Mouse (Mus musculus) granulocyte monocyte progenitor cell, adult 5-6 weeks (primary cell): ENCODE measurements around the gene Ankzf1. TPM values are rescaled to one million over a fixed set of nuclear protein-coding genes. Genes with fewer than 3 reads are reported as not detected.

Experiments used
- ATAC-seq: replicated peaks from 2 replicates; pipeline ENCODE4 v1.8.0; 2016; ENCODE audit warnings: mild to moderate bottlenecking, moderate TSS enrichment, inconsistent platforms; ENCODE audit not compliant: poor library complexity, severe bottlenecking
- total RNA-seq, 2 experiments: library from RNA; stranded (forward) in 1 of 2; stranded (reverse) in 1 of 2; fragments of 200-712, 200-1000 nt in 1 of 2; fragments of >200 nt in 1 of 2; fragmentation: Nextera tagmentation in 1 of 2; gene quantifications; 2 replicates each; pipeline ENCODE4 v1.2.3; 2014 to 2017

Gene Ankzf1
- total RNA-seq (2014; fragmentation: Nextera tagmentation) (11.3 and 11.6 TPM in 2 replicates), total RNA-seq (2017) (20.0 and 20.9 TPM in 2 replicates)

DNA sequence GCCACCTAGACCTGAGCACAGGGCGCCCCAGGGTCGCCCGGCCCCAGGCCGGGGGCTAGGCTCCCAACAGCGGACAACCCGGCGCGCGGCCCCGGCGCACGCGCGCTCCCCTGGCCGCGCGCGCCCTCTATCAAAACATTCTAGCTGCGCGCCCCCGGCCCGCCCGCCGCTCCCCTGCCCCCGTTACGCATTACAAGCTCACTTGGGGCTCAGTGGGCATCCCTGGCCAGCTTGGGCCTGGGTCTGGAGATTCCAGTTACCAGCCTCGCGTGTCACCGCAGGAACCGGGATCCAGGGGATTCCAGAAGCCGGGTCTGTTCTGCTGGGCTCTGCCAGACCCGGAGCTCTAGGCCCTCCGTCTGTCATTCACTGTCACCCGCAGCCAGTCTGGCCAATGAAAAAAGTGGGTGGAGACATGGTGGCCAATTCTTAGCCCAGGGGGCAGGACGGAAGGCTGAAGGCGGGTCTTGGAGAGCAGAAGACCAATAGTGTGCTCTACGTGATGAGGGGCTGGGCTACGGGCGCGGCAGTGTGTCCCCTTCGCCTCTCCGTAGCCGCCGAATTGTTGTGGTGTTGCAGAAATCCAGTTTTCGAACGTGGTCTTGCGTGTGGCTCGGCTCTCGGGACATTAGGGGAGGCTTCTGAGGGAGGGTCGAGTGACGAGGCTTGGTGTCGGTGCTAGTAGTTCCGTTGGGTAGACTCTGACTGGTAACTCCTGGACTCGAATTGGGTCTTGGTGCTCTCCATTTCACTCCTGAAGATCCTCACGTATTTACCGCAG is at the start of gene Ankzf1, which contains the start of gene Atg9a:
Gene Ankzf1, plus strand, starts transcription at position 530 of the 781 bp plus-strand sequence.
Gene Atg9a, minus strand, starts transcription at position 575 of the 781 bp plus-strand sequence.
- ATAC-seq = peak; percentile 82

DNA sequence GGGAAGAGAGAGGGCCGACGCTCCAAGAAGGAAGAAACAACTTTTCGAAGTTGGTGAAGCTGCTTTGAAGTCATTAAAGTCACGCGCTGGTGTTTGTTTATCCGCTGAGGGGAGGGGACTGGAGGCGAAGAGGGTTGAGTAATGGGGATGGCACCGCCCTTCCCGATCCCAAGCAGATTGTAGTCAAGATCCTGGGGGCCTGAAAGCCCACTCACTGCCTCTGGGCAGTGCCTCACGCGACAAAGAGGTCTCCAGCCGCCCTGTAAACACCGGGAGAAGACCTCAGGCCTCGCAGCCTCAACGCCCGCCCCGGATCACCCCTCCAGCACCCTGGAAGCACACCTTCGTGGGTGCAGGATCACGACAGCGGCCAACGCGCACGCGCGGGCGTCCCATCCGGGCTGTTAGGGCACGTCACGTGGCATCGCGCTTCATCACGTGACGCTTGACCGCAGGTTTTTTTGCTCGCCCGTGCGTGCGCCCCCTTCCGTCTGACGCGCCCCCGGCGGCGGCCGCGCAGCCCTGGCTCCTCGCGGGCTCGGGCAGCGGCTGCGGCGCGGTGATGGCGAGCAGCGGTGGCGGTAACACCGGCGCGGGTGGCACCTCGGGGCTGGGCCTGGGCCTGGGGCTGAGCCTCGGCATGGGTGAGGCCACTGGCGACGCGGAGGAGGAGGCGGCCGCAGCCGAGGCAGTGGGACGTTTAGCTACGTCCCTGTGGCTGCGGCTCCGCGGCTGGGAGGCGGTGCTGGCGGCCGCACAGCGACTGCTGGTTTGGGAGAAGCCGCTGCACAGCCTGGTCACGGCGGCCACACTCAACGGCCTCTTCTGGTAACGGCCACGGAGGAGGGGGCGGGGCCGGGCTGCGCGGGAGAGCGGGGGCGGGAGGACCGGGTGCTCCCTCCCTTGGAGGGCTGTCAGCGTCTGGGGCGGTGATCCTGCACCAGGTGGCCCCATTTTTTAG is 49.4 kb upstream of the Ankzf1 start, which contains the start of the genes Cnppd1 and Retreg2:
Gene Cnppd1, minus strand, starts transcription at position 411 of the 961 bp plus-strand sequence.
Gene Retreg2, plus strand, starts transcription at position 478 of the 961 bp plus-strand sequence.
- peak; percentile 65 for ATAC-seq

DNA sequence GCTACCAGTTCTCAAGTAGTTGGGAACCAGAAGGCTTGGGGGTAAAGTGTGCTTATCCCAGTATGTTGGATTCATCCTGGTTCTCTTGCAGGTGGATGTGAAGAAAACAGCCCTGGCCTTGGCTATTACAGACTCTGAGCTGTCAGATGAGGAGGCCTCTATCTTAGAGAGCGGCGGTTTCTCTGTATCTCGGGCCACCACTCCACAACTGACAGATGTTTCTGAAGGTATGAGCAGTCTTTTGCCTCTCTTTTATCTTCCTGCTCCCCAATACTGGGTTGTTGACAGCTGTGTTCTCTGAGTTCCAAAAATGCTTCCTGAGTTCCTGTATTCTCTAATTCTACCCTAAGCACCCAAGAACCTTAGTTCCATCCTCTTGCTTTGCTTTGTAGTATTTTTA is 46.4 kb upstream of the Ankzf1 start:
- no peak for ATAC-seq

DNA sequence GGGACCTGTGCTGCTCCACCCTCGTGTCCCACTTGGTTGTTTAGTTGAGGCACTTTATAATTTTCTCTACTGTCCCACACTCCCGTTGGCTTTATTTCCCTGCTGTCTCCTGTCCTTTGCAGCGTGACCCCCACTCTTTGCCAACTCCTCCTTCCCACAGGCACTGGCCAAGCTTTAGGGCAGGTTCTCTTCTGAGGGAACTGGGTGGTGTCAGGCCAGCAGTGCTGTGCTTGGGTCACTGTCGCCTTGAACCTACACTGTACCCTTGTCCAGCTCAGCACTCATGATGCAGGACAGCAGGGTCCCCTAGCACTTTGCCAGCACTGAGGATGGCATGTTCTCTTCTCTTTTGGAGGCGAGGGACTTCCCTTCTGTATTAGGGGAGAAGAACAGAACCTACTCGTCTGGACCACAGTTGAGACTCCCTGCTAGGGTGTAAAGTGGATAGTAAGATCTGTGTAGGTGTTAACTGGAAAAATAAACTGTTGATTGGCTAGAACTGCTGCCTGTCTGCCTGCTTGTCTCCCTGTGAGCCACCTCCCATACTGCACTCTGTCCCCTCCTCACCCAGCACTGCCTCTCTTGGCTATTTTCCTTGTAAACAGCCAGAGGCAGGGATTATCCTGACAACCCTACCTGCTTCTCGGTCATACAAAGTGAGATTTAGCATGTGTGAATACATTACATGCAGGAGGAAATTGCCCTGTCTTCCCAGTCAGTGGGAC is 44.4 kb upstream of the Ankzf1 start:
- ATAC-seq = no peak

DNA sequence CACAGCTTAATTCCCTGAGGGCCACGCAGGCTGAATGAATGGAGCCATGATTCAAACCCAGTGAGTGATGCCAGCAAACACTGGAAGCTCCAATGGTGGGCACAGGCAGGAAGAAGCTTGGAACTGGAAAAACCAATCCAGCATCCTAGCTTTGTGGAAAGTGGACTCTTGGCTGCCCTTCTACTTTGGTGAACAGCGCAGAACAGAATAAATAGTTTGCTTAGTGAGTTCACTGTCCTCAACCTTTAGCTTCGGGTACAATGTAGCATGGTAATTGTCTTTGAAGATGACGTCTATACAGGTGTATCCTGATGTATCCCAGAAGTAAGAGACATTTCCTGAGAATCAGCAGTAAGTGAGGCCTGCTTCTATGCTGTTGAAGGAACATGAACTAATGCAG is 43.2 kb upstream of the Ankzf1 start:
- ATAC-seq = no peak

DNA sequence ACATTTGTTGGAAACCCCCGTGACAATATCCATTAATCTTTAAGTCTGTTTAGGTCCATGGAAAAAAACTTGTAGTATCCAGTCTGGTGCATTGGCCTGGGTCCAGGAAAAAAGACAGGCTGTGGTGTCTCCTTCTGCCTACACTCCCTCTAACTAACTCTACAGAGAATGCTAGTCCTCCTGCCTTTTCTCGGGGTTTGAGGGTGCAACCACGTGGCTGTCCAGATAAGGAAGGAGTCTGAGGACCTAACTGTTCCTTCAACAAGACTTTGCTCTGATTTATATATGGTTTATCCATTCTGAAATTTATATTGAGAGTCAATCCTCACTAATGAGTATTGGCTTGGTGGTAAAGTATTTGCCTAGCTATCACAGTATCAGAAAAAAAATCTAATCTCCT is 36.1 kb upstream of the Ankzf1 start:
- no peak for ATAC-seq

DNA sequence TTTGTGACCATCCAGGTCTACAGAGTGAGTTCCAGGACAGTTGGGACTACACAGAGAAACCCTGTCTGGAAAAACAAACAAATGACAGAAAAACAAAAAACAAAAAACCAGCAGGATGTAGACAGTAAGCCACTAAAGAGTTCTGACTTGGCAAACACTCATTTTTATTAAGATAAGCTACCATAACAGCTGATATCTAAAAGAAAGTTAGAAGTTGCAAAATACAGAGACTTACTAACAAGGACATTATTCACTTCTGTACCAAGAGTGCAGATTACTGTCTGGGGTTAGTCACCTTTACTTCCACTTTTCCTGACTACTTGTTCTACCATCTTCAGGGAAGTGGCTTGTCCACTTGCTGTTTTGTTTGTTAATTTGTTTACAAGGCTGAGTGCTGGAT is 33.0 kb upstream of the Ankzf1 start:
- no peak for ATAC-seq

DNA sequence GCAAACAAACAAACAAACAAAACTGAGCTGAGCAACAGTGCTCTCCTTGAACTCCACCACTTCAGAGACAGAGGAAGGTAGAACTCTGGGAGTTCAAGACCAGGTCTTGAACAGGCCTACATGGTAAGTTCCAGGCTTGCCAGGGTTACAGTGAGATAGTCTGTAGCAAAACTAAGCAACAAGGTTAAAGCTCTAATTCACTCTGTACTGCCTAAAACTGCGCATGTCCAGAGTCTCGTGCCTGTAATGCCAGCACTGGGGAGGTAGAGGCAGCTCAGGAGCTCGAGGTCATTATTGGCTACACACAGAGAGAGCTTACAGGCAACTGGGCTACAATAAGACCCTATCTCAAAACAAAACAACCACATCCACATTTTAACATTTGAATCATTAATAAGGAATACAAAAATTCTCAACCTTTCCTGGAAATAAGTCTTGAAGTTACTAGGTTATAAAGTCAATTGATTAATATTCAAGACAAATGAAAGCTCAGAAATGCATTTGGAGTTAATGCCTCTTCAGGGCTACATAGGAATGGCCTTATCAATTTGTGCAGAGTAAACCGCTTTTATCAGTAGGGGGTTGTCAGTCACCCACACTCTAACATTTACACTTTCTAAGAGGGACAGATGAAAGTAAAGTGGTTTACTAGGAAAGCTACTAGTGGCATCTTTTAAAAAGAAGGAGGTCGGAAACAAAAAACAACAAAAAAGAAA is 32.3 kb upstream of the Ankzf1 start:
- ATAC-seq = no peak

DNA sequence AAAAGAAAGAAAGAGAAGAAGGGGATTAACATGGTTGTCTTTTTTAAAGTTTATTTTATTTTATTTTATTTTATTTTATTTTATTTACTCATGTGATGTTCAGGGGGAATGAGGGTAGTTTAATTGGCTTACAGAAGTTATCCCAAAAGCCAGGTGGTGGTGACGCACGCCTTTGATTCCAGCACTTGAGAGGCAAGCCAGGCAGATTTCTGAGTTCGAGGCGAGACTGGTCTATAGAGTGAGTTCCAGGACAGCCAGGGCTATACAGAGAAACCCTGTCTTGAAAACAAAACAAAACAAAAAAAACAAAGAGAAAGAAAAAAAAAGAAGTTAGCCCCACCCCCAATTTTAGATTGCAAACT is 31.7 kb upstream of the Ankzf1 start:
- ATAC-seq = no peak

DNA sequence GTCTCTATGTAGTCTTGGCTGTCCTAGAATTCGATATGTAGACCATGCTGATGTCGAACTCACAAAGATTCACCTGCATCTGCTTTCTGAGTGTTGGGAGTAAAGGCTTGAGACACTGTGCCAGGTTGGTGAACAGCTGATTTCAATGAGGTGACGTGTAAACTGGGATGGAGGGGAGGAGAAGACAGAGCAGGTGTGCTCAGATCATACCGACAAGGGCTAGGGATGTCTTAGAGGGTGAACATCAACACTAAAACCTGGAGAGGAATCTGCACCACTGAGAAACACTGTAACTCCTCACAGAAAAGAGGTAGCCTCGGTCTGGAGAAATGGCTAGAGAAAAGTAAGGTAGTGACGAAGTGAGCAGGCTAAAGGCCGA is 23.9 kb upstream of the Ankzf1 start:
- ATAC-seq = no peak

DNA sequence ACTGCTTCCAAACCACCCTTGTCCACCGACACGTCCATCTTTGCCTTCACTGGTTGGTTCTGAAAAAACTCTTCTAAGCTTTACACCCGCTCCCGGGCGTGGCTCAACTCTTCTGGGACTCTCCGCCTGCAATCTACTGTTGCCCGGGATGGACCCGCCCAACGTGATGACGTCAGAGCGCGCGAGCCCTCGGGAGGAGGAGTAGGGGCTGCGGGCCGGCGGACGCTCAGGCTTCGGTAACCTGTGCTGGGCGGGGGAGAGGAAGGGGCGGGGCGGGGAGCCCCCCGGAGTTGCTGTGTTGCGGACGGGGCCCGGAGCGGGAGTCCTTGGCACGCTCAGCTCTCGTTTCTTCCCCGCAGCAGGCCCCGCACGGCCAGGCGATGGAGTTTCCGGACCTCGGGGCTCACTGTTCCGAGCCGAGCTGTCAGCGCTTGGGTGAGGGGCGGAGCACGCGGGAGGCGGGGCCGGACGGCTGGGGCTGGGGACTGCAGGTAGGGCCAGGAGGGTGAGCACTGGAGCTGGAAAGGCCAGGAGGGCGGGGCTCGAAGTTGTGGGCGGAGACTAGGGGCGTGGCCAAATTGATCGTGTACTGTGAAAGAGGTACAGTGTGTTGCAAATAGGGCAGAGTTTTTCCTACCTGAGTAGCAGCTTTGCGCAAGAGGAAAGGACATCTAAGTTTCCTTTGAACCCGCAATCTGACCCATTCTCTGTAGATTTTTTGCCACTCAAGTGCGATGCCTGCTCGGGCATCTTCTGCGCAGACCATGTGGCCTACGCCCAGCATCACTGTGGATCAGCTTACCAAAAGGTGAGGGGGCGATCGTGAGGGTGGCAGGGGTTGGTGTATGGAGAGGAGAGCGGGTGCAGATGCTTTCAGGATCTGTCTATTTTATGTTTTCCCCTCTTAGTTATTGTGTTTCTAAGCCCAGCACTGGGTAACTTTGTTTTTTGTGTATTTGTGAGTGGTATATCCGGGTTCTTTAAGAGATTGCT is 23.2 kb upstream of the Ankzf1 start, which contains the start of gene Zfand2b:
Gene Zfand2b, plus strand, starts transcription at position 175 of the 993 bp plus-strand sequence.
- peak; percentile 89 for ATAC-seq

DNA sequence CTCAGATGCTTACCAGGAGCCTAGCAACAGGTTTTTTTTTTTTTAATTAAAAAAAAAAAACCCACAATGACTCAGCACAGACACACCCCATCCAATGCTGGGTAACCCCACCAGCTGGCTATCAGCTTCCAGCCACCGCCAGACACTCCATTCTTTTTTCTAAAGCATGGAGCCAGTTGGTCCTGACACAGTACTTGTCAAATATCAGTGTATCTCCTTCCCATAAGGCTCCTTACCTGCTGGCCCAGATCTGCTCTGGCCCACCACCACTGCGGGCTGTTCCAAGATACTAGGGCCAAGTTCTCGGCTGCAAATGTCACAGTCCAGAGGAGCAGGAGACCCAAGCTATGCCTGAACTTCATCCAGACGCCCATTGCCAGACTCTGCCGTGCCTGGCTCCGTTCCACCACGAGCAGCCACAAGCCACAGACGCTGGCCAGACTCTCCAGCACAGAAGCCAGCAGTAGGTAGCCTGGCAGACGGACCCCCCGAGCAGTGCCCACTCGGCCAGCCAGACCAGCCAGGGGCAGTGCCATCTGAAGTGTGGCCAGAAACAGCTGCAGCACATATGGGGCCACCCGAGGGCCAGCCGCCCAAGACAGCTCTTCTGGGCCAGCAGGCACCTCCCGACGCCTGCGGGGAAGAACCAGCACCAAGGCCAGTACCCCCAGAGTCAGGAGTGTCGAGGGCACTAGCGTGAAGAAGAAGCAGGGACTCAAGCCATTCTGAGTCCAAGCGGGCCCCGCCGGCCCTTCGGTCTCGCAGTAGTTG is 12.4 kb upstream of the Ankzf1 start:
- peak; percentile 67 for ATAC-seq

DNA sequence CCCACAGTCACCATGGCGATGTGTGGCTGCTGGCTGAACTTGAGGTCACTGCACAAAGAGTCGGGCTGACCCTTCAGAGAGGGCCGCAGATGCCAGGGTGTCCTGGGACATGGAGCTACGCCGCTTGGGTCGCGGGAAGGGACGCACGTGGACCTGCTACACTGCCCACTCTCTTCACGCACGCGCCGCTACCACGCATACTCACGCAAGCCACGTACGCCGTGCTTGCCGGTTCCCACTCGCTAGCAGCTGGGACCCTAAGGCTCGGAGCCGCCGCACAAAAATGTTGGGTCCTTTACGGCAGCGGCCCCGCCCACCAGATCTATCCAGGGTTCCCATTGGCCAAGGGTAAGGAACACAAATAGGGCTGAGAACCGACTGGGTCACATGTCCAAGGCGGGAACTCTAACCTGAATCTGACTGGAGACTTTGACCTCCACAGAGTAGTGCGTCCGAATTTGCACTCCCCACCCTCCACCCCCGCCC is 11.8 kb upstream of the Ankzf1 start, which contains the start of gene Abcb6:
Gene Abcb6, minus strand, starts transcription at position 288 of the 486 bp plus-strand sequence.
- peak; percentile 90 for ATAC-seq

DNA sequence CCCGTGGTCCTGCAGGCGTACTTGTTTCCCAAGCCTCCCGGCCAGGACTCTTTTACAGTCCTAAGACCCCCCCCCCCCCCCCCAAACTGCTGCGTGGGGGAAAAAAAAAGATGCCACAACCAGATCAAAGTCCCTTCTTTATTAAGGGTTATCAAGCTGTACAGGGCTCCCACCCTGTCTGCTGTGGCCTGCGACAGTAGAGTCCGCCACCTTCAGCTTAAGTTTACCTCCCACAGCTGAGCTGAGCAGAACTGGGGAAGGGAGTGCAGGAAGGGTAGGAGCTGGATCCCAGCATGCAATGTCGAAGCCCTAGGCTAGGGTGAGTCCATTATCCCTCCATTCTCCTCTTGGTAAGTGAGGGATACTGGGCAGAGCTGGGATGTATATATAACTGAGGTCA is 11.2 kb upstream of the Ankzf1 start:
- no peak for ATAC-seq

DNA sequence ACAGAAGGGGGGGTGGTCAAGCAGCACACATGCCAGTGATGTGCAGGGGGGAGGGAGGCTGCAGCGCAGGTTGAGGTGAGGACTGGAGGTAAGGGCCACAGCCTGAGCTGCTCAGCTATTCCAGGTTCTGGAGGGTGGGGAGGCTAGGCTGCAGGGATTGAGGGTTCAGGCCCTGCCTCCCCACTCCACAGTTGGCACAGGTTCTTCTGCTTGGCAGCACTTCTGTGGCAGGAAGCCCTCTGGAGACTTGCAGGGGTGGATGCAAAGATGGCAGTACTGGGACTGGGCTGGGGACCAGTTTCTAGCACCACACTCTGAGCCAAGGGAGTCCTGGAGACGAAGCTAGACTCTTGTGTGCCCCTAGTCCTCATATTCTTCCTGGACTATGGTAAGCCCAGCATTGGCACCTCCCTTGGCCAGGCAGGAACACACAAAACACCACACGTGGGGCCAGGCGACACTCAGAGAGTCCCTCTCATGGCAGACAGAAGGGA is 10.5 kb upstream of the Ankzf1 start:
- no peak for ATAC-seq

DNA sequence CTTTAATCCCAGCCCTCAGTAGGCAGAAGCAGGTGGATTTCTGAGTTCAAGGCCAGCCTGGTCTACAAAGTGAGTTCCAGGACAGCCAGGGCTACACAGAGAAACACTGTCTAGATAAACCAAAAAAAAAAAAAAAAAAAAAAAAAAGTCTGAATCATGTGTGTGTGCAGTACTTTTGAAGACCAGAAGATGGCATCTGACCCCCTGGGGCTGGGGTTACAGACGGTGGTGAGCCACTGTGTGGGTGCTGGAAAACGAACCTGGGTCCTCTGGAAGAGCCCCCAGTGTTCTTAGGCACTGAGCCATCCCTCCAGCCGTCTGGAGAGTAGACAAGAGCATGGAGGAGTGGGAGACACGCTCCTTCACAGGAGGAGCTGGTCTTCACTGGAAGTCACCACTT is 9.8 kb upstream of the Ankzf1 start:
- ATAC-seq = no peak

DNA sequence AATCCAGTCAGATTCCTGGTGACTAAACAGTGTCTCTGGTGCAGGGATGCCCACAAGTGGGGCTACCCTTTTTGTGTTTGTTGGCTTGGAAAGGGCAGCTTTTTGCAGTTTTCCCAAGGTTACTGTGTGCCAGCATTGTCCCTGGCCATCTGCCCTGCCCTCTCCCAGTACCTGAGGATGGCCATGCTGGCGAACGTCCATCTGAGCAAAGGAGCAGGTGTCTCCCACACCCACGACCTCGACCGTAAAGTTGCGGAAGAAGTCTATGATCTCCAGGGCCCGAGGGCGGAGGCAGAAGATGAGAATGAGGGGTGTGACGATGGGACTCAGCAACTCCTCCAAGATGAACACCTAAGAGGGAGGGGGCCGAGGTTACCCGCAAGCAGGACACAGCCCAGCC is 6.5 kb upstream of the Ankzf1 start:
- no peak for ATAC-seq
